In the genomic region with DNA sequence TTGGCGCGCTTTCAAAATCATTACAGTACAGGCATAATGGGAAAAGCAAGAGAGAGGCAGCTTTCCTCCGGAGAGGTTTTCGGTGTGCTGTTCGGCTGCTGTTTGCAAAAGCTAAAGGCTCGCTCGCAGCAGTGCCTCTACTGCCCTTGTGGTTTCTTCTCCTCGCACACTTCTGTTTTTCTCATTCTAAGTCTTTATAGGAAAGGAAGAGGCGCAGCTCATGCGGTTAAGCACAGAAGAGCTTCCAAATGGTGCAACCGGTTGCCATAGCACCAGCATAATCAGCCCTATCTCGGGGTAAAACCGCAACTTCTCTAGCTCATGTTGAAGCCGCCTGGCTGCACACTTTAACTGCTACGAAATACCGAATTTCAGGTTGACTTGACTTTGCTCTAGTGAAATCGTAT, we compare ENCODE assay signal across 8 mouse cellular contexts. TPM values are rescaled to one million over a fixed set of nuclear protein-coding genes. Genes with fewer than 3 reads are reported as not detected.
A peak's percentile ranks its signal among the peaks of the same experiment; 100 is the strongest.
DNase-seq lines count a peak whose midpoint lies in the region; TF ChIP-seq lines count a peak whose summit lies in the region.

No protein-coding gene starts in this region.

- H3K4me3 ChIP-seq in heart, adult 2 months, result no peak overlapping the region
- no peak overlapping the region for H3K4me3 ChIP-seq in limb, embryonic 10.5 days

- no peaks in the 10 kb centered on the region for H3K9me3 ChIP-seq in limb, embryonic 10.5 days (replicated peaks)

- H3K27me3 ChIP-seq in heart, adult 2 months (ENCODE audit: control insufficient read depth, insufficient read depth, low read length), result no peaks in the 10 kb centered on the region
- no peaks in the 10 kb centered on the region for H3K27me3 ChIP-seq in limb, embryonic 10.5 days (ENCODE audit: low read depth, poor library complexity, severe bottlenecking)

- H3K27ac ChIP-seq in heart, adult 2 months, result no peak overlapping the region
- peak overlapping the region; percentile 31; the same call in 1 of the 2 replicates for H3K27ac ChIP-seq in limb, embryonic 10.5 days

- no peaks in the 10 kb centered on the region for H3K36me3 ChIP-seq in heart, adult 2 months (ENCODE audit: control insufficient read depth, insufficient read depth, low read length)
- no peaks in the 10 kb centered on the region for H3K36me3 ChIP-seq in limb, embryonic 10.5 days

- no peaks in the 10 kb centered on the region for H3K79me2 ChIP-seq in heart, adult 2 months (replicated peaks; ENCODE audit: control insufficient read depth, insufficient read depth, low read length)

- 49% methylated on average over 17 of the region's 17 CpGs for WGBS in heart, adult 2 months
- 61% methylated on average over 17 of the region's 17 CpGs for WGBS in limb, embryonic 10.5 days

- peak; percentile 28 to 54 for DNase-seq in adrenal gland, adult (ENCODE audit: inconsistent age in 2 of 2, low spot score in 1 of 2)
- no peak for DNase-seq in adrenal gland, adult 18-20 months (ENCODE audit: low spot score in 2 of 2)
- DNase-seq in embryo, embryonic 11.5 days (ENCODE audit: low read depth, low spot score), result peak; percentile 29
- peak; percentile 26 to 79 for DNase-seq in heart, adult 2 months
- DNase-seq in kidney, adult 8-10 months, result peak; percentile 6 to 8
- DNase-seq in limb, embryonic 10.5 days (ENCODE audit: low spot score), result no peak
- DNase-seq in mesoderm, embryonic 11.5 days (ENCODE audit: low read depth, low spot score), result peak; percentile 56
- peak; percentile 52 to 75 for DNase-seq in right cerebral cortex, postnatal 36 days (ENCODE audit: low spot score in 2 of 2)

- no peak overlapping the region for H3K9ac ChIP-seq in heart, adult 2 months (ENCODE audit: low read depth, low read length)

- TF ChIP-seq POLR2A in heart, adult 2 months (IDR thresholded peaks at IDR 0.05; ENCODE audit: insufficient read depth, low read depth, low read length), result no peak

- no peaks in the 10 kb centered on the region for H3K4me1 ChIP-seq in heart, adult 2 months (ENCODE audit: control insufficient read depth, insufficient read depth, low read length)
- peaks cover 15% of the 10 kb centered on the region for H3K4me1 ChIP-seq in limb, embryonic 10.5 days

- TF ChIP-seq EP300 in heart, adult 2 months (IDR thresholded peaks at IDR 0.05; ENCODE audit: insufficient read depth, low read depth, low read length), result no peak

- intact Hi-C loops in heart, adult 2 months (cut with DNase I), result no loop called here

- no peak for TF ChIP-seq CTCF in heart, adult 2 months (IDR thresholded peaks at IDR 0.05)

RNA-seq across cellular contexts. Expression of a gene that starts 39.1 kb away (rescaled TPM):
- 10 to 100 TPM in 1 of 2 experiments, 1 to 10 TPM in 1; 7.2 to 11.9 TPM for total RNA-seq in adrenal gland, adult 18-20 months (2021)
- total RNA-seq in heart, adult 2 months (2021), result 1 to 10 TPM; 5.0 to 5.8 TPM
- 7.1 and 8.0 TPM in 2 replicates for polyA plus RNA-seq in heart, adult 2 months (2012; rRNA removed)
- 0.64 and 0.96 TPM in 2 replicates for polyA plus RNA-seq in limb, embryonic 10.5 days (2016; fragmentation: Nextera tagmentation; extraction: Ambion mirVana)

Comparison
In these comparisons a context has a peak if more than half of its experiments do, and no peak if none do; other contexts are left out.
1. DNase-seq: peak in adrenal gland, adult (2 of 2), embryo, embryonic 11.5 days (single experiment), heart, adult 2 months (2 of 2), kidney, adult 8-10 months (2 of 2), mesoderm, embryonic 11.5 days (single experiment) and right cerebral cortex, postnatal 36 days (2 of 2); none in adrenal gland, adult 18-20 months (0 of 2) and limb, embryonic 10.5 days (single experiment).